Mouse (Mus musculus): ENCODE data around the gene Rtl6. TPM values are rescaled to one million over a fixed set of nuclear protein-coding genes. Genes with fewer than 3 reads are reported as not detected.

The Rtl6 gene
- polyA plus RNA-seq, 1 experiment from 2014 or later, result 13.1 TPM

Other genes with a start within 250 kb of the Rtl6 start
- gene Parvg, start 233.8 kb downstream of the Rtl6 start, polyA plus RNA-seq (2016; fragmentation: Nextera tagmentation; extraction: Ambion mirVana), result 0.43 and 1.0 TPM in 2 replicates
- gene Shisal1, start 110.7 kb downstream of the Rtl6 start, polyA plus RNA-seq (2016; fragmentation: Nextera tagmentation; extraction: Ambion mirVana), result 0.30 and 0.40 TPM in 2 replicates
- 30.6 and 33.1 TPM in 2 replicates for gene Prr5, start 111.8 kb upstream of the Rtl6 start, polyA plus RNA-seq (2016; fragmentation: Nextera tagmentation; extraction: Ambion mirVana)
- 4.3 and 6.5 TPM in 2 replicates for gene Arhgap8, start 162.2 kb upstream of the Rtl6 start, polyA plus RNA-seq (2016; fragmentation: Nextera tagmentation; extraction: Ambion mirVana)

Measured in heart, embryonic 10.5 days (tissue).